Mouse (Mus musculus): ENCODE results near the gene Tceal7. TPM values are rescaled to one million over a fixed set of nuclear protein-coding genes. Genes with fewer than 3 reads are reported as not detected.

Gene Tceal7
- not detected for polyA plus RNA-seq (2014; fragmentation: Illumina TruSeq; extraction: RNeasy Lipid Tissue Mini Kit (QIAGEN cat#74804); ENCODE audit: low read depth, low replicate concordance)

DNA sequence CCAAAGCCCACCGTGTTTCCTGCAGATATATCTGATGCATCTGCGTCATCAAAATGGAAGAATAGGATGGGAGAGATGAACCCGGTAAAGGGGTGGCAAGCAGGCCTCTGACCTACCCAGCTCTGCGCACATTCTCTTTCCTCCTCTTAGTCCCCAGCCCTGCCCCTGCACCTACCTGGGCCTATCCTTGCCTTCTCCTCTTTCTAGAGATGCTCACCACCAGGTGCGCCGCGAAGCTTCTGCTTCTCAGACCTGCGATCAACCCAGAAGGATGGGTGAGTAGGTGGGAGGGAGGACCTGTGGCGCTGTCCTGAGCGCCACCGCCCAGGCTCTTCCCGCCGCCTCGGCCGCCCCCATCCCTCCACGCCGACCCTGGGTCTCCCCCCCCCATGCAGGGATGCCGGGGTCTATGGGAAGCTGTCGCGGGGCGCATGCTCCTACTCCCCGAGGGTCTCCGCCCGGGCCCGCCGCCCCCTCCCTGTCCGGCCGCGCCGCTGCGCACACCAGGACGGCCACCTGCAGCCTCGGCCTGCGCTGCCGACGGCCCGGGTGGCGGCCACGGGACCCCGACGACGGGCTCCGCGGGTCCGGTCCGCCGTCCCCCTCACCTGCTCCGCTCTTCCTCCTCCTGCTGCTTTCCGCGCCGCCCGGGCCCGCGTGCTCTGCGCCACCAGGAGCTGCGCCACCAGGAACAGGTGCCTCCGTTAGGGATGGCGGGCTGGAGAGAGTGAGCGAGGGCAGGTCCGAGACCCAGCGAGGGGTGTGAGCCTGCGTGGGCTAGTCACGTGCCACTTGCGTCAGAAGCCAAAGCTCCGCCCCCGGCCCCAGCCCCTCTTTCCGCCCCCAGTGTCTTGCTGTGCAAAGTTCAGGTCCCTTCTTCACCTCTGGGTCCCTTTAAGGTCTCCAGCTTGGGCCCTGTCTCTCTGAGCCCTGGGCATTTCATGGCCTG is at the start of gene Tceal7, which contains the start of gene Bex1:
TSS of gene Tceal7 (plus strand) at position 51 of the 949 bp plus-strand sequence.
TSS of gene Bex1 (minus strand) at position 785 of the 949 bp plus-strand sequence.

DNA sequence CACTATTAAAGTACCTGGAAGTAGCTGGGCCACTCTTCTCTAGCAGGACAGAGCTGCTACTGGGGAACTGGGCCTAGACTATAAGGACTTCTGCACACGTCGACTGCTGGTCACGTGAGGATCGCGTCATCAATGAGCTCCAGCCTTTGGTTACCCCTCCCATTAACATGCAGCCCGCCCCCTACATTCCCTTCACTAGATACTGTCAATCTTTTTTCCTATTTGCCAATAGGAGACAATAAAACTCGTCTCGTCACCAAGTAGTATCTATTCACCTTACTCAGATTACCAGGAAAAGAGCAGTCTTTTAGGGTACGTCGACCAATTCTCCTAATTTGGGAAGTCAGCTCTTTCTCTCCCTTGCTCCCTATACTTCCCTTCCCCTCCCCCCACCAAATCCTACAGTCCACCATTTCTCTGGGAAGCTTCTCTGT is 42.4 kb upstream of the Tceal7 start, which contains the start of gene Tceal8:
TSS of gene Tceal8 (minus strand) at position 225 of the 434 bp plus-strand sequence.

DNA sequence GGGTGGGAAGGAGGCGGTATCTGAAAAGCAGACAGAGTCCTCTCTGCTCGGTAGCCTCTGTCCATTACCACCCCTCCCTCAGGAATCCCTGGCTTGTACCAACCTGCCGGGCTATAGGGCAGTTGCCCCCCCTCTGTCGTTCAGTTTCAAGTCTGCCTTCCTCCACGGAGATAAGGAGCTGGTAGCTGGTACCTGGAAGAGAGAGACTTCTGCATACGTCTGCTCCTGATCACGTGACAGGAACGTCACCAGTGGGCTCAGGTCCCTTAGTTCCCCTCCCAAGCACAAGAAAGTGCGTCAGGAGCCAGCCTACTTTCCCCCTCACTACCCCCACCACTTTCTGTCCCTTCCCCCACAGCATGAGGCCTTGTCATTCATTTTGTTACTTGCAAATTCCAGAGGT is 10.9 kb upstream of the Tceal7 start, which contains the start of gene Tceal5:
TSS of gene Tceal5 (minus strand) at position 213 of the 403 bp plus-strand sequence.

DNA sequence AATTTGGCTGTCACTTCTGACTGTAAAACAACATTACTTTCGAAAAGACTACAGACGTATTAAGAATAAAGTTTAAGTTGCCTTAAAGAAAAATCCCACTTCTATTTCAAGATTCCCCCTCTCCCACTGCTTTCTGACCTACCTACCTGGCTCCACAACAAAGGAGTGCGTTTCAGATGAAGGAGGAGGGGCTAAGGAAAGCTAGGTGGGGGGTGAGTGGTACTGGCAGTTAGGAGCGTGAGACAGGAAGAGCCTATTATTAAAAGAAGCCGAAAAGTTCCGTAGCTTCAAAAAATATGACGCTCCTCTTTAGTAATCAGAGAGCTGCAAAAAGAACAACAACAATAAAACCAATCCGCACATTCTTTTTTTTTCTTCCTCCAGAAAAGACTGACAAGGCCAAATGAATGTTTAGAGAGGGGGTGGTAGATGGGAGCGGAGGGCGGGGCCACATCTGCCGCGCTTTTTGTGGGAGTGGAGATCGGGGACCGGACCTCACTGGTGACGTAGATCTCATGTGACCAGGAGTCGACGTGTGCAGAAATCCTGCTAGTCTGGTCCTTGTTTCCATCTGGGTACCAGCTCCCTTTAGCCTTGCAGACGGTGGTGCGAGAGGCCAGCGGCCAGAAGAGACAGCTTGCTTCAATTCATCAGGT is 30.1 kb downstream of the Tceal7 start, which contains the start of gene Tceal9:
TSS of gene Tceal9 (plus strand) at position 506 of the 656 bp plus-strand sequence.

DNA sequence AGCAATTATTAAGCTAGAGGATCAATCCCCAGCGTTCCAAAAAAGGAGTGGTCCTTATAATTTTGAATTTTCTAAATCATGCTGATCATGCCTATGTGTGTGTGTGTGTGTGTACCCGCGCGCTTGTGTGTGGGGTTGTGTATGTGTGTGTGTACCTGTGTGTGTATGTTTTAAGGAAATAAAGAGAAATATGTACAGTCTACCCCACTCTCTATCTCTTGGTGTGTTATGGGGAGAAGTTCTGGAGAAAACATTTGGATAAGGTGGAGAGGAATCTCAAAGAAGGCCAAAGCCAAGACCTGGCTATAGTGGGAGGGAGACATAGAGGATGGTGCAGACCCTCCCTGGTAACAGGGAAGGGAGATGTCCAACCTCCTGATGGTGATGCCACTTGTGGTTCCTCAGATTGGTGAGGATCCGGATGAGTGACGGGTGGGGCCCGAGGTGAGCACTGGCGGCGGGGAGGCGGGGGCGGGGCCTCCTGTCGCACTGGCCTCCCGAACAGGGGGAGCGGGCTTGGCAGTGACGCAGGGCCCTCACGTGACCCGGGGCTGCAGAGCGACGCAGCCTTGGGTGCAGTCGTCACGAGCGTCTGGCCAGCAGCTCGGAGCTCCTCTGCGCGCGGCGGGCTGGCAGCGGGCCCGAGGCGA is 55.3 kb downstream of the Tceal7 start, which contains the start of gene Bex3:
TSS of gene Bex3 (plus strand) at position 511 of the 650 bp plus-strand sequence.

Other genes starting within 250 kb of the Tceal7 start
- gene Arxes2, start 221.0 kb upstream of the Tceal7 start, polyA plus RNA-seq (2014; fragmentation: Illumina TruSeq; extraction: RNeasy Lipid Tissue Mini Kit (QIAGEN cat#74804); ENCODE audit: low read depth, low replicate concordance), result 70.2 TPM
- 12.8 TPM for gene Arxes1, start 181.4 kb upstream of the Tceal7 start, polyA plus RNA-seq (2014; fragmentation: Illumina TruSeq; extraction: RNeasy Lipid Tissue Mini Kit (QIAGEN cat#74804); ENCODE audit: low read depth, low replicate concordance)
- 63.2 TPM for gene Bex2, start 146.5 kb upstream of the Tceal7 start, polyA plus RNA-seq (2014; fragmentation: Illumina TruSeq; extraction: RNeasy Lipid Tissue Mini Kit (QIAGEN cat#74804); ENCODE audit: low read depth, low replicate concordance)
- 52.5 TPM for gene Nxf3, start 129.5 kb upstream of the Tceal7 start, polyA plus RNA-seq (2014; fragmentation: Illumina TruSeq; extraction: RNeasy Lipid Tissue Mini Kit (QIAGEN cat#74804); ENCODE audit: low read depth, low replicate concordance)
- 82.3 TPM for gene Bex4, start 75.8 kb upstream of the Tceal7 start, polyA plus RNA-seq (2014; fragmentation: Illumina TruSeq; extraction: RNeasy Lipid Tissue Mini Kit (QIAGEN cat#74804); ENCODE audit: low read depth, low replicate concordance)
- gene Tceal8, start 42.4 kb upstream of the Tceal7 start, polyA plus RNA-seq (2014; fragmentation: Illumina TruSeq; extraction: RNeasy Lipid Tissue Mini Kit (QIAGEN cat#74804); ENCODE audit: low read depth, low replicate concordance), result 106 TPM
- gene Tceal5, start 10.9 kb upstream of the Tceal7 start, polyA plus RNA-seq (2014; fragmentation: Illumina TruSeq; extraction: RNeasy Lipid Tissue Mini Kit (QIAGEN cat#74804); ENCODE audit: low read depth, low replicate concordance), result 5.2 TPM
- 11.0 TPM for gene Bex1, start 734 bp downstream of the Tceal7 start, polyA plus RNA-seq (2014; fragmentation: Illumina TruSeq; extraction: RNeasy Lipid Tissue Mini Kit (QIAGEN cat#74804); ENCODE audit: low read depth, low replicate concordance)
- 168 TPM for gene Tceal9, start 30.3 kb downstream of the Tceal7 start, polyA plus RNA-seq (2014; fragmentation: Illumina TruSeq; extraction: RNeasy Lipid Tissue Mini Kit (QIAGEN cat#74804); ENCODE audit: low read depth, low replicate concordance)
- 130 TPM for gene Bex3, start 55.5 kb downstream of the Tceal7 start, polyA plus RNA-seq (2014; fragmentation: Illumina TruSeq; extraction: RNeasy Lipid Tissue Mini Kit (QIAGEN cat#74804); ENCODE audit: low read depth, low replicate concordance)

All from adipose tissue, adult 10 weeks (tissue).